Mouse (Mus musculus): Measurements from ENCODE around the gene Wnt3a.
"Not testable (repeated sequence)": the region's sequence is repeated elsewhere in the genome, so short reads cannot be mapped to it uniquely, and the experiment has no call there.

Gene Wnt3a

DNA sequence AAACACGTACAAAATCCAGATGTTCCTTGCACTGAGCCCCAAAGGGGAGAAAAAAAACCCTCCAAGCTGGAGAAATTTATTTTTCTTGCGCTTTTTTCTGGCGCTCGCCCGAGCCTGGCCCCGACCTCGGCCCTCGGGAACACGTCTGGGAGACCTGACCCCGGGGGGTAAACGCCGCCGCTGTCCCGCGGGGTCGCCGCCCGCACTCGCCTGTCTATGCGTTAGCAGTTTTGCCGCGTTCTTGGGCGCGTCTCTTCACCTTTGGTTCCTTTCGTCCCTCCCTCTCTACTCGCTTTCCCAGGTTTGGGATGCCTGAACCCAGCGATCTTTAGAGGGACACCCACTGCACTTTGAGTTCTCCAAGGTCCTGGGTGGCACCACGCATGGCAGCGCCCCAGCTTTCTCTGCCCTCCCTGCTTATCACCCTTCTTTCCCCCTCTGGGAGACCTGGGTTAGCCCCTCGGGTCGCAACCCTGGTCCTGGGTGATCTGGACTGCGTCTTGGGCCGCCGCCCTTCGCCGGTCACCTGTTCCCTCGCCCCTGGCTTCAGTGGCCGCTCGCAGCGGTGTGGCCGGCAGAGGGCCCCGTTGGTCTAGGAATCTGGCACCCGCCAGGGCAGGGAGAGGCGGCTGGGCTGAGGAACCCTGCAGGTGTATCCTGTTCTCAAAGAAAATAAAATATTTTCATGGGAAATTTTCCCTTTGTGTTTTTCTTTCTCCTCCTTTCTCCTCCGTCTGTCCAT lies 17.0 kb upstream of the Wnt3a start:
- peak; percentile 72 for DNase-seq (ENCODE audit: low read depth, low spot score)

DNA sequence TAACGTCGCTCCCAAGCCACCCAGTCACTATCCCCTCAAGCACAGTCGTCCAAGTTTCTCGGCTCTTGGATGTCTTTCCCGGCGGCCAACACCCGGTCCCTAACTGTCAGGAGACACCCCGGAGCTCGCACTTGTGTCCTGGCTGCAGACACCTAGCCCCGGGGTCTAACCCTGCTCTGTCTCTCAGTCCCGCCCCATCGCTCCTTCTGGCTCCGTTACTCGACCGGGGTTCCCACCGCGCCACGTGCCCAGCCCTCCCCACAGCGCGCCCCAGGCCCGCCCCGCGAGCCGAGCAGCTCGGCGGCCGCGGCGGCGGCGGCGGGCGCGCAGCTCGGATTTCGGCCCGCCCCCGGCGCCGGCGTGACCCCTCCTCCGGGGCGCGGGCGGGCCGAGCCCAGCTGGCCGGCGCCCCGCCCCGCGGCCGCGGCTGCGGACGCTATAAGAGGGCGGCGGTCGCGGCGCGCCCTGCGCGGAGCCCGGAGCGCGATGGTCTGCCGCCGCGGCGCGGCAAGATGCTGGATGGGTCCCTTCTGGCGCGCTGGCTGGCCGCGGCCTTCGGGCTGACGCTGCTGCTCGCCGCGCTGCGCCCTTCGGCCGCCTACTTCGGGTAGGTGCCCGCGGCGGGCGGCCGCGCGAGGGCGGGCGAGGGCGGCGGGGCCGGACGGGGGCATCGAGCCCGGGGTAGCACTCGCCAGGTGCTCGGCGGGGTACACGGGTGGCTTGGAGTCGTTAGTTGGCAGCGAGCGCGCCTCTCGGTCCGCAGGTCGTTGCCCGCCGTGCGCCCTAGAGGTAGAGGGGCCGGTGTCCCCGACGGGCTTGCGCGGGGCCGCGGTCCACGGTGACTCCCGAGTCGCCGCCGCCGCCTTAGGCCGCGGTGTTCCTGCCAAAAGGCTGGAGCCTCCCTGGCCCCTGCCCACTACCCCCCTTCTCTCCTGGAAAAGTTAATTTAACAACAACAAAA lies 16.2 kb upstream of the Wnt3a start, which contains the start of gene Wnt9a:
Gene Wnt9a (plus strand): TSS at position 468 of the 961 bp plus-strand sequence.
- DNase-seq (ENCODE audit: low read depth, low spot score) = peak; percentile 69

GRCm38 (mm10) chr11:59305821-59306215 lies 15.3 kb upstream of the Wnt3a start:
- DNase-seq (ENCODE audit: low read depth, low spot score) = no peak

GRCm38 (mm10) chr11:59305008-59305820 lies 14.7 kb upstream of the Wnt3a start:
- DNase-seq (ENCODE audit: low read depth, low spot score) = no peak

GRCm38 (mm10) chr11:59302700-59303569 lies 12.4 kb upstream of the Wnt3a start:
- peak; percentile 89 for DNase-seq (ENCODE audit: low read depth, low spot score)

DNA sequence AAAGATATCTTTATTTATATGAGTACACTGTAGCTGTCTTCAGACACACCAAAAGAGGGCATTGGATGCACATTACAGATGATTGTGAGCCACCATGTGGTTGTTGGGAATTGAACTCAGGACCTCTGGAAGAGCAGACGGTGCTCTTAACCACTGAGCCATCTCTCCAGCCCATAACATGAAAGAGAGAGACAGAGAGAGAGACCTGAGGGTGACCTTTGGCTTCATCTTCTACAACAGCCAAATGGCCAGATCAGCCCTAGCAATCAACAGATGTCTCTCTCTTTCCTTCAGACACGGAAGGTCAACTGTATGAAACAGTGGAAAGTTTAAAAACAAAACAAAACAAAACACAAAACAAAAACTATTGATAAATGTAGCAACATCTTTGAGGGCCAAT lies 10.5 kb upstream of the Wnt3a start:
- DNase-seq (ENCODE audit: low read depth, low spot score) = not testable (repeated sequence)

GRCm38 (mm10) chr11:59300185-59300584 lies 9.6 kb upstream of the Wnt3a start:
- DNase-seq (ENCODE audit: low read depth, low spot score) = peak; percentile 59

- peak; percentile 70 for DNase-seq (ENCODE audit: low read depth, low spot score)
Observed at GRCm38 (mm10) chr11:59297941-59298340, 7.4 kb upstream of the Wnt3a start.

DNA sequence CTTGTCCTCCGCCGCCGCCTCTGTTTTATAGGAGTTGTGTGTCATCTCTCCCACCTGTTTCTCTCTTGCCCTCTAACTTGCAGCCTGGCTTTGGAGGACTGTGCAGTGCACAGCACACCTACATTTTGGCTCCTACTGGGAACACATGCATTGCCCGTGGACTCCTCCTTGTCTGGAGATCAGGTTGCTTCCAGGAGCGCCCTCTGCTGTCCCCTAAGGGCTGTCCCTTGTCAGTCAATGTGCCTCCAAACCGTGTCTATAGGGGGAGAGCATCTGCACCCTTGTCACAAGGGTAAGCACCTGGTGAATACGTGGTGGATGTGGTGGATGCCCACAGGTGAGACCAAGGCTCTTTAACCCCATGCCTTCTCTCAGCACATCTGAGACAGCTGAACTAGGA lies 3.1 kb upstream of the Wnt3a start:
- DNase-seq (ENCODE audit: low read depth, low spot score) = peak; percentile 85

DNA sequence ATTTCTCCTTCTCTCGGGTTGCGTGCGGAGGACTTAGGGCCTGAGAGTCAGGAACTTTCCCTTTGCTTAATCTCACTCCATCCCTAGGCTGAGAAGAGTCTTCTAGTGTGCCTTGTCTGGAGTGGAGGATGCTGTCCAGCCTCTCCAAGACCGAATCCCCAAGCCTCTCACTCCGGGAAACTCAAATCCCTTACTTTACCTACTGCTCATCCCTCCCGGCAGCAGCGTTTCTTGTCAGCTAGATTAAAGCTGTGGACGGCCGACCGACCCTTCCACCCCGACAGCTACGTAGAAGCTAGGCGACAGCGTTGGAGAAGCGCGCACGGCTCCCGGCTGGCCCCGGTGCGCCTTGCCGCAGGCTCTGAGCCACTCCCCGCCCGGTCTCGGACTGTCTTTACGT lies 846 bp downstream of the Wnt3a start:
- DNase-seq (ENCODE audit: low read depth, low spot score) = peak; percentile 69

GRCm38 (mm10) chr11:59284146-59284545 lies 6.4 kb downstream of the Wnt3a start:
- DNase-seq (ENCODE audit: low read depth, low spot score) = no peak

DNA sequence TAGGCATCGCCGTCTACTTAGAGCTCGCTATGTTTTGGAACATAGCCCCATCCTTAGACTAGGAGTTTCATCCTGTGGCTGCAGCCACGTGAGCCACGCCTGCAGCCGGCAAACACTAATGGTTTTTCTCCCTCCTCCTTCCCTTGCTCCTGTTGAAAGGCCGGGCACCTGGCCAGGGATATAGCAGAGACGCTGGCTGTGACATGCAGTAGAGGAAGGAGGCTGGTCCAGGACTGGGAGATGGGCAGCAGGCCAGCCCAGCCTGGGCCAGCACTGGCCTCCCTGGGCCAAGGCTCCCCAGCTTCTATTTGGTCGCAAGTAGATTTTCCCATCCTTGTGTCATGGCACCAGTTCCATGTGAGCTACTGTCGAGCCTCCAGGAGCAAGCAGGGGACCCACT lies 7.6 kb downstream of the Wnt3a start:
- DNase-seq (ENCODE audit: low read depth, low spot score) = no peak

DNA sequence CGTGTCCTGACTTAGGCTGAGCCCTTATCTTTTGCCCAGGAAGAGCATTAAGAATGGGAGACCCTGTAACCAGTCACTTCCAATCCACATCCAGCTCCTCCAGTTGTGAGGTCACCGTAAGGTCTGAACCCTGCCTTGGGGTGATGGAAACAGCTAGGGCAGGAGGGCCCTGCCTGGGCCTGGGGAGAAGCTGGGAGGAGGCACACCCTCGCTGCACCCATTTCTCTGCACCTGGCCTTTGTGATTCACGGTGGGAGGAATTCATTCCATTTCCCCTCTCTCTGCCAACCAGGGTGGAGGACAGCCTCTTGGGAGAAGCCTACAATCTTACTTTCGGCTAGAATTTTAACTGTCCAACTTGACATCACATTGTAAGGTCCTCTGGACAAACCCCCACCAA lies 8.4 kb downstream of the Wnt3a start:
- peak; percentile 63 for DNase-seq (ENCODE audit: low read depth, low spot score)

- DNase-seq (ENCODE audit: low read depth, low spot score) = no peak
Observed at GRCm38 (mm10) chr11:59278047-59278446, 12.5 kb downstream of the Wnt3a start.

- DNase-seq (ENCODE audit: low read depth, low spot score) = no peak
Observed at GRCm38 (mm10) chr11:59276877-59277276, 13.7 kb downstream of the Wnt3a start.

GRCm38 (mm10) chr11:59274184-59274583 lies 16.4 kb downstream of the Wnt3a start:
- no peak for DNase-seq (ENCODE audit: low read depth, low spot score)

DNA sequence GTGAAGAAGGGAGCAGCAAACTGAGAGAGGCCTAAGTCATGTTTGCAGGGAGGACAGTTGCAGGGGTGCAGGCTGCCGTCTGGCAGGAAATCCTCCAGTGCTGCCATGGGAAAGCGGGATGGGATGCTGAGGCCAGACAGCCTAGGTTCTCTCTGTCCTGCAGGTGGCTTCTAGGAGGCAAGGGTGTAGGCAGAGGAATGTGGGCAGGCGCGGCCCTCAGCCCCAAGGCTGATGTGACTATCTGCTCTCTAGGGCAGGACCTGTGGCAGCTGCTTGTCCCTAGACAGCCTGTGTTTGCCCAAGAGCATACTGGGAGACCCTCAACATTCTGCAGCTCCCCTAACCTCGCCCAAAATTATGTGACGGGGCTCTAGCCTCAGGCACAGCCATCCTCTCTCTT lies 23.8 kb downstream of the Wnt3a start:
- DNase-seq (ENCODE audit: low read depth, low spot score) = peak; percentile 55

DNA sequence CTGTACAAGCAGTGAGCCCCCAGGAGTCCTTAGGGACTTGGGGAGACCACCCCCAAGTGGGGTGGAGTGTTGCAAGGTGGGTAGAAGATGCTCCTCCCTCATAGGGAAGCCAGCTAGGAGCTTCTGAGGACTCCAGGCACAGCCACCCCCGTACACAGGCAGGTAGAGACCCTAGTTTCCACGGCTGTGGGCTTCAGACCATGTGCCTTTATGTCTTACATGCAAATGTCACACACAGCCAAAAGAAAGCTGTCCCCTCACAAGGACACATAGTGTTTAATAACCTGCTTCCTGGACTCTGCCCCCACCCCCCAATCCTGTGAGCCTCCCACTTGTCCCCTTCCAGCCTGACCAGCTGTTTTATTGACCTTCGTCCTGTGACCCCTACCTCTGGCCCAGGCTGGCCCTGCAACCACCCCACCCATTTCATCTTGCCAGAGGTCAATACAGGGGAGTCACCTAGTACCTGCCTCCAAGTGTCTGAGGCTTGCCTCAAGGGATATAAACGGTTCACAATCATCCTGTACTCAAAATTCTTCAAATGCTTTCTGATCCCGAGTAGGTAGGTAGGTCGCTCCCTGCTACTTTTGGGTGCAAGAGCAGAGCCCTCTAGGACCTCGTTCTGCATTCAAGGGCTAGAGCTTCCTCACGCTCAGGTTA lies 25.3 kb downstream of the Wnt3a start:
- peak; percentile 63 for DNase-seq (ENCODE audit: low read depth, low spot score)

DNA sequence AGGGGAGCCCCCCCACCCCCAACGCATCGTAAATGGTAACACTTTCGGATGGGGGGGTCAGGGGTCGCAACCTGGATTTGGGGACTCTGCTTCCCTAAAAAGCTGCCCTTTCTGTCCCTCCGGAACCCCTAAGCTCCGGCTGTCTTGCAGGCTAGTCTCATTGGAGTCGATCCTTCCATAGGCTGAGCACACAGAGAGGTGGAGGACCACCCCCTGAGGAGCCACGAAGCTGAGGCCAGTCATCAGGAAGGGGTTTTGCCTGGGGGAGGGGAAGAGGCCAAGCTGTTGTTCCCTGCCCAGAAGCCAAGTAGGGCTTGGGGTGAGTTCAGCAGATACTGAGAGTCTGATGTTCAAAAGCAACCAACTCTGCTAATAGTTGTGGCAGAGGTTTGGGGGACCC lies 26.0 kb downstream of the Wnt3a start:
- DNase-seq (ENCODE audit: low read depth, low spot score) = peak; percentile 40

- no peak for DNase-seq (ENCODE audit: low read depth, low spot score)
Observed at GRCm38 (mm10) chr11:59263870-59264563, 26.5 kb downstream of the Wnt3a start.
